31 mouse cellular contexts compared by ENCODE assay signal in the genomic region with DNA sequence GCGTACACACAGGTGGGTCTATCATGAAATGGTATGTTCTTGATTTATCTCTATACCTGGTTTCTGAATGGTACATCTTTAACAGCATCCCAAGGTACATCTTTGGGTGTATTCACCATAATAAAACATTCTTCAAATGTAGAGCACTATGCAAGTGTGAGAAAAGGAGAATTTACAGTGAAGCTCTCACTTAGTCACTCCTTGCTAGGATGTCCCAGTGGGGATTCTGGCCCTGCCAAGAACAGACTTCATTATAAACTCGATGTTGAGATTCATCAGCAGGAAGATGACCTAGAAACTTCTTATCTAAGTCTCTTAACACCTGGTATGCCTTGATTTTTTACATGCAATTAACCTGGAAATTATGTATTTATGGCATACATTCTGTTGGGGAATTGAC.
A peak's percentile ranks its signal among the peaks of the same experiment; 100 is the strongest.
DNase-seq lines count a peak whose midpoint lies in the region; ATAC-seq lines count a peak whose summit lies in the region.
"Had no signal": no experiment of that assay in that cellular context is flagged by ENCODE, and none has a peak within 500 bp of the region (broad histone marks: within the 10 kb centered on the region; RNA-seq: fewer than 3 reads in every experiment).

No protein-coding gene starts in this region.

- no peak for DNase-seq in hindbrain, embryonic 11.5 days (ENCODE audit: low spot score)
- DNase-seq in brain, adult 2 months (ENCODE audit: low read depth, low spot score): peak; percentile 84
- DNase-seq in cerebellum, adult 11-12 months: peak; percentile 59
- peak; percentile 68 for DNase-seq in cerebellum, adult 9-11 months
- no peak for DNase-seq in T-cell, adult 2 months (ENCODE audit: low spot score)
- DNase-seq in layer of hippocampus, adult 11-12 months (ENCODE audit: low spot score): no peak
- DNase-seq: adrenal gland, postnatal 36 days; gastrocnemius, postnatal 14 days; kidney, adult 2 months; kidney, postnatal 4 days; liver; lung, embryonic 14.5 days; lung, postnatal 14 days; right cerebral cortex, adult 18-20 months; spleen, adult 18-20 months; thymus, adult 2 months; thymus, postnatal 4 days had no signal

- H3K4me2 ChIP-seq in hindbrain, embryonic 15.5 days: no peak overlapping the region
- H3K4me2 ChIP-seq in hindbrain, embryonic 11.5 days (replicated peaks; ENCODE audit: low read depth, low read length): no peak overlapping the region
- H3K4me2 ChIP-seq: heart, embryonic 15.5 days; hindbrain, embryonic 12.5 days; intestine, embryonic 15.5 days; lung, embryonic 14.5 days; neural tube, embryonic 12.5 days had no signal

- H3K9me3 ChIP-seq in hindbrain, embryonic 15.5 days: no peaks in the 10 kb centered on the region
- no peaks in the 10 kb centered on the region for H3K9me3 ChIP-seq in hindbrain, embryonic 11.5 days (ENCODE audit: control insufficient read depth, low read length)
- H3K9me3 ChIP-seq: heart, embryonic 10.5 days; heart, embryonic 15.5 days; hindbrain, embryonic 12.5 days; intestine, embryonic 15.5 days; midbrain, embryonic 10.5 days; neural tube, embryonic 12.5 days had no signal

- H3K9ac ChIP-seq in hindbrain, embryonic 15.5 days: no peak overlapping the region
- no peak overlapping the region for H3K9ac ChIP-seq in hindbrain, embryonic 11.5 days (ENCODE audit: low read depth, low read length)
- H3K9ac ChIP-seq: heart, embryonic 15.5 days; hindbrain, embryonic 12.5 days; intestine, embryonic 15.5 days; liver, embryonic 14.5 days; lung, embryonic 14.5 days; neural tube, embryonic 12.5 days had no signal

- H3K4me3 ChIP-seq in hindbrain, embryonic 15.5 days: no peak overlapping the region
- H3K4me3 ChIP-seq in hindbrain, embryonic 11.5 days (ENCODE audit: low read depth, low read length): no peak overlapping the region
- H3K4me3 ChIP-seq: erythroblast, embryonic 14.5 days; heart, embryonic 10.5 days; heart, embryonic 15.5 days; hindbrain, embryonic 12.5 days; intestine, embryonic 15.5 days; midbrain, embryonic 10.5 days; myocyte; neural tube, embryonic 12.5 days had no signal

- WGBS in hindbrain, embryonic 15.5 days: 74% methylated on average over 2 of the region's 2 CpGs
- 78% methylated on average over 2 of the region's 2 CpGs for WGBS in hindbrain, embryonic 11.5 days

- no peak overlapping the region for H3K27ac ChIP-seq in hindbrain, embryonic 15.5 days (replicated peaks)
- no peak overlapping the region for H3K27ac ChIP-seq in hindbrain, embryonic 11.5 days (ENCODE audit: low read depth, low read length)
- H3K27ac ChIP-seq: heart, embryonic 10.5 days; heart, embryonic 15.5 days; hindbrain, embryonic 12.5 days; intestine, embryonic 15.5 days; kidney, postnatal 0 days; liver, embryonic 14.5 days; midbrain, embryonic 10.5 days; neural tube, embryonic 12.5 days had no signal

- no peaks in the 10 kb centered on the region for H3K27me3 ChIP-seq in hindbrain, embryonic 15.5 days
- H3K27me3 ChIP-seq in hindbrain, embryonic 11.5 days (ENCODE audit: control insufficient read depth, insufficient read depth, low read length): no peaks in the 10 kb centered on the region
- H3K27me3 ChIP-seq: heart, embryonic 15.5 days; hindbrain, embryonic 12.5 days; intestine, embryonic 15.5 days; neural tube, embryonic 12.5 days; Patski had no signal

- H3K4me1 ChIP-seq in hindbrain, embryonic 15.5 days (replicated peaks): no peaks in the 10 kb centered on the region
- no peaks in the 10 kb centered on the region for H3K4me1 ChIP-seq in hindbrain, embryonic 11.5 days (replicated peaks; ENCODE audit: control insufficient read depth, insufficient read depth, low read length)
- H3K4me1 ChIP-seq: heart, embryonic 10.5 days; heart, embryonic 15.5 days; intestine, embryonic 15.5 days; midbrain, embryonic 10.5 days; neural tube, embryonic 12.5 days had no signal

- H3K36me3 ChIP-seq in hindbrain, embryonic 15.5 days: no peaks in the 10 kb centered on the region
- no peaks in the 10 kb centered on the region for H3K36me3 ChIP-seq in hindbrain, embryonic 11.5 days (ENCODE audit: control insufficient read depth, insufficient read depth, low read length)
- H3K36me3 ChIP-seq: heart, embryonic 10.5 days; heart, embryonic 15.5 days; hindbrain, embryonic 12.5 days; intestine, embryonic 15.5 days; midbrain, embryonic 10.5 days; neural tube, embryonic 12.5 days had no signal

- peak; percentile 45; the same call in 1 of the 2 replicates for ATAC-seq in hindbrain, embryonic 15.5 days (ENCODE audit: low FRiP score, low read depth)
- ATAC-seq in hindbrain, embryonic 11.5 days (ENCODE audit: low FRiP score): no peak
- no peak for ATAC-seq in megakaryocyte progenitor cell, adult 5-6 weeks (replicated peaks; ENCODE audit: poor library complexity)
- ATAC-seq: intestine, embryonic 15.5 days; midbrain, embryonic 16.5 days; Patski had no signal

Comparison
In these comparisons a context has a peak if more than half of its experiments do, and no peak if none do; other contexts are left out.
1. DNase-seq: peak in brain, adult 2 months (single experiment), cerebellum, adult 11-12 months (single experiment) and cerebellum, adult 9-11 months (single experiment); none in hindbrain, embryonic 11.5 days (single experiment), T-cell, adult 2 months (single experiment) and layer of hippocampus, adult 11-12 months (single experiment).